7 mouse cellular contexts compared by ENCODE assay signal in genomic region chr16:14292205-14293199, GRCm38 (mm10). TPM values are rescaled to one million over a fixed set of nuclear protein-coding genes. Genes with fewer than 3 reads are reported as not detected.
DNase-seq lines count a peak whose midpoint lies in the region; ATAC-seq lines count a peak whose summit lies in the region.

No protein-coding gene starts in this region.

- H3K4me3 ChIP-seq in forebrain, embryonic 15.5 days, result peak overlapping the region; percentile 31
- peak overlapping the region; percentile 31 for H3K4me3 ChIP-seq in intestine, embryonic 14.5 days (ENCODE audit: low read depth, low read length)

- no peak overlapping the region for H3K27ac ChIP-seq in forebrain, embryonic 15.5 days (replicated peaks)
- H3K27ac ChIP-seq in intestine, embryonic 14.5 days (ENCODE audit: low read depth), result peak overlapping the region; percentile 85

- H3K4me1 ChIP-seq in forebrain, embryonic 15.5 days, result peaks cover 19% of the 10 kb centered on the region
- peaks cover 2% of the 10 kb centered on the region; the same call in 1 of the 2 replicates for H3K4me1 ChIP-seq in intestine, embryonic 14.5 days (replicated peaks; ENCODE audit: control insufficient read depth, insufficient read depth, low read length)

- H3K27me3 ChIP-seq in forebrain, embryonic 15.5 days, result no peaks in the 10 kb centered on the region; the same call in 1 of the 2 replicates
- H3K27me3 ChIP-seq in intestine, embryonic 14.5 days (replicated peaks; ENCODE audit: control insufficient read depth, insufficient read depth, low read length), result no peaks in the 10 kb centered on the region

- peak; percentile 32 for ATAC-seq in forebrain, embryonic 15.5 days (replicated peaks)
- peak; percentile 72 for ATAC-seq in intestine, embryonic 14.5 days (replicated peaks; ENCODE audit: low FRiP score, low TSS enrichment, low read depth)

- H3K9ac ChIP-seq in forebrain, embryonic 15.5 days (replicated peaks), result no peak overlapping the region; the same call in 1 of the 2 replicates
- peak overlapping the region; percentile 29; the same call in 1 of the 2 replicates for H3K9ac ChIP-seq in intestine, embryonic 14.5 days (ENCODE audit: low read length)

- no peaks in the 10 kb centered on the region for H3K9me3 ChIP-seq in forebrain, embryonic 15.5 days
- H3K9me3 ChIP-seq in intestine, embryonic 14.5 days (ENCODE audit: control insufficient read depth, low read length), result no peaks in the 10 kb centered on the region

- WGBS in forebrain, embryonic 15.5 days, result 12% methylated on average over 31 of the region's 31 CpGs
- WGBS in intestine, embryonic 14.5 days, result 7% methylated on average over 31 of the region's 31 CpGs

- peak overlapping the region; percentile 50 for H3K4me2 ChIP-seq in forebrain, embryonic 15.5 days (replicated peaks)
- H3K4me2 ChIP-seq in intestine, embryonic 14.5 days (ENCODE audit: low read length), result peak overlapping the region; percentile 48

- no peaks in the 10 kb centered on the region for H3K36me3 ChIP-seq in forebrain, embryonic 15.5 days
- peaks cover 5% of the 10 kb centered on the region; the same call in 1 of the 2 replicates for H3K36me3 ChIP-seq in intestine, embryonic 14.5 days (ENCODE audit: control insufficient read depth, insufficient read depth, low read length)

- peak; percentile 32 for DNase-seq in ovary, postnatal 36 days (ENCODE audit: low spot score)
- DNase-seq in ovary, postnatal 10 days (ENCODE audit: low spot score), result no peak
- peak; percentile 76 for DNase-seq in intestine, embryonic 14.5 days (ENCODE audit: low spot score)
- DNase-seq in mesoderm, embryonic 11.5 days (ENCODE audit: low read depth, low spot score), result peak; percentile 21
- peak; percentile 60 to 70 for DNase-seq in urinary bladder, postnatal 4 days (ENCODE audit: low spot score in 2 of 2)
- DNase-seq in frontal cortex, postnatal 25 days (ENCODE audit: low spot score in 2 of 2), result no peak

RNA-seq across cellular contexts. Expression of gene Myh11, which starts 1.3 kb away (rescaled TPM):
- 0.25 and 0.28 TPM in 2 replicates for polyA plus RNA-seq in forebrain, embryonic 15.5 days (2015; fragmentation: Nextera tagmentation; extraction: Ambion mirVana)
- 215 and 231 TPM in 2 replicates for polyA plus RNA-seq in intestine, embryonic 14.5 days (2014; fragmentation: Nextera tagmentation; extraction: Ambion mirVana)

RNA-seq across cellular contexts. Expression of gene Fopnl, which starts 24.7 kb away (rescaled TPM):
- polyA plus RNA-seq in forebrain, embryonic 15.5 days (2015; fragmentation: Nextera tagmentation; extraction: Ambion mirVana), result 202 and 206 TPM in 2 replicates
- 135 and 151 TPM in 2 replicates for polyA plus RNA-seq in intestine, embryonic 14.5 days (2014; fragmentation: Nextera tagmentation; extraction: Ambion mirVana)

Comparison
In these comparisons a context has a peak if more than half of its experiments do, and no peak if none do; other contexts are left out.
1. DNase-seq: peak in ovary, postnatal 36 days (single experiment), intestine, embryonic 14.5 days (single experiment), mesoderm, embryonic 11.5 days (single experiment) and urinary bladder, postnatal 4 days (2 of 2); none in ovary, postnatal 10 days (single experiment) and frontal cortex, postnatal 25 days (0 of 2).
2. RNA of gene Myh11, which starts 1.3 kb away (polyA plus RNA-seq): 215 to 231 TPM in intestine, embryonic 14.5 days; 0.25 to 0.28 TPM in forebrain, embryonic 15.5 days; every median in the first group is over 100 times any median in the second.